Mouse (Mus musculus): ENCODE results near the gene Zc3h12c.

The Zc3h12c gene

GRCm38 (mm10) chr9:52167084-52167483 lies 1.3 kb downstream of the Zc3h12c start:
- no peak for DNase-seq (ENCODE audit: low read depth, low spot score)

GRCm38 (mm10) chr9:52165706-52166090 lies 2.7 kb downstream of the Zc3h12c start:
- DNase-seq (ENCODE audit: low read depth, low spot score): no peak

DNA sequence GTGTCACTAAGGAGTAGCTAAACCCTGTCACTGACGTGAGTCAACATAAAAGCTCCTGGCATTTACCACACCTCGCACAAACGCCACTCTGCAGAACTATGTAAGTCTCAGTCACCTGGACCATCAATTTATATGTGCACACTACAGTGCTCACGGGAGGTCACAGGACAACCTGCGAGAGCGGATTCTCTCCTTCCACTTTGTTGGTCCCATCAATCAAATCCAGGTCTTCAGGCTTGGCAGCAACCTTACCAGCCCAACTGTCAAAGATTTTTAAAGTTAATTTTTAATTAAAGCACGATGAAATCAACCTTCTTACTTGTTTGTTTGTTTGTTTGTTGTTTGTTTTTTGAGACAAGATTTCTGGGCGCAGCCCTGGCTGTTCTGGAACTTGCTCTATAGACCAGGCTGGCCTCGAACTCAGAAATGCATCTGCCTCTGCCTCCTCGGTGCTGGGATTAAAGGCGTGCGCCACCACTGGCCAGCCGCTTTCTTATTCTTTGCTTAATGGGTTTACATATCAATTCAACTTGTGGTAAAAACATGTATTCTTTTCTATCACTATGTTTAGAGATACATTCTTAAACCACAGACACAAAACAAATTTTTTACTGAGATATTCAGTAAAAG lies 3.2 kb downstream of the Zc3h12c start:
- no peak for DNase-seq (ENCODE audit: low read depth, low spot score)

GRCm38 (mm10) chr9:52160512-52160911 lies 7.9 kb downstream of the Zc3h12c start:
- no peak for DNase-seq (ENCODE audit: low read depth, low spot score)

- DNase-seq (ENCODE audit: low read depth, low spot score): no peak
These were observed 9.8 kb downstream of the Zc3h12c start for GRCm38 (mm10) chr9:52158561-52158960.

- DNase-seq (ENCODE audit: low read depth, low spot score): no peak
These were observed 13.0 kb downstream of the Zc3h12c start for GRCm38 (mm10) chr9:52155417-52155816.

- no peak for DNase-seq (ENCODE audit: low read depth, low spot score)
These were observed 14.1 kb downstream of the Zc3h12c start for GRCm38 (mm10) chr9:52154253-52154652.

GRCm38 (mm10) chr9:52152076-52152826 lies 16.1 kb downstream of the Zc3h12c start:
- no peak for DNase-seq (ENCODE audit: low read depth, low spot score)

DNA sequence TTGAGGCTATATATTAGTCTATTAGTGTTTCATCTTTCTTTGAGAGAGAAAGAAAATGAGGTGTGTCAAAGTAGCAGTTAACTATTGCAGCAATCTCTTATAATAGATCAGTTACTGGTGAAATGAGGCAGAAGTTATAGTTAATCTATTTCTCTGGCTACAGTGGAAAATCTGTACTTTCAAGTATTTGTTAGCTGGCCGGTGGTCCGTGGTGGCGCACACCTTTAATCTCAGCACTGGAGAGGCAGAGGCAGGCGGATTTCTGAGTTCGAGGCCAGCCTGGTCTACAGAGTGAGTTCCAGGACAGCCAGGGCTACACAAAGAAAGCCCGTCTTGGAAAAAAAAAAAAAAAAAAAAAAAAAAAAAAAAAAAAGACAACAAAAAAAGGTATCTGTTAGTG lies 18.6 kb downstream of the Zc3h12c start:
- no peak for DNase-seq (ENCODE audit: low read depth, low spot score)

GRCm38 (mm10) chr9:52149286-52149685 lies 19.1 kb downstream of the Zc3h12c start:
- DNase-seq (ENCODE audit: low read depth, low spot score): no peak

DNA sequence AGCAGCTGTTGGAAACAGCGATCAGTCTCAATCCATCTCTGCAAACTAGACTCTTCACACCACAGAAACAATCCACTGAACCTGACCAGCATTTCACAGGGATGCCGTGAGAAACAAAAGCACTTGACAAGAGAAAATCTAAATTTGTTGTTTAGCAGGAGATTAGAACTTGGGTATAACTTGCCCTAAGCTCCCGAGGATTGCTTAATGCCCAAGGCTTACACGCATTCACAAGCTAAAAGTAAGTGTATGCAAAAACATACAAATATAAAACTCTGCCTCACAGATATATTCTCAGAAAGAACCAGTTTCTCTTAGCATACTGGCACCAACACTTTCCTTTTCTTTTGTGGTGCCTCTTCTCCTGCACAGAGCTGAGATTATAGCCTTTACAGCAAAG lies 19.5 kb downstream of the Zc3h12c start:
- no peak for DNase-seq (ENCODE audit: low read depth, low spot score)

- DNase-seq (ENCODE audit: low read depth, low spot score): no peak
These were observed 20.1 kb downstream of the Zc3h12c start for GRCm38 (mm10) chr9:52148311-52148710.

- DNase-seq (ENCODE audit: low read depth, low spot score): no peak
These were observed 22.1 kb downstream of the Zc3h12c start for GRCm38 (mm10) chr9:52146241-52146640.

DNA sequence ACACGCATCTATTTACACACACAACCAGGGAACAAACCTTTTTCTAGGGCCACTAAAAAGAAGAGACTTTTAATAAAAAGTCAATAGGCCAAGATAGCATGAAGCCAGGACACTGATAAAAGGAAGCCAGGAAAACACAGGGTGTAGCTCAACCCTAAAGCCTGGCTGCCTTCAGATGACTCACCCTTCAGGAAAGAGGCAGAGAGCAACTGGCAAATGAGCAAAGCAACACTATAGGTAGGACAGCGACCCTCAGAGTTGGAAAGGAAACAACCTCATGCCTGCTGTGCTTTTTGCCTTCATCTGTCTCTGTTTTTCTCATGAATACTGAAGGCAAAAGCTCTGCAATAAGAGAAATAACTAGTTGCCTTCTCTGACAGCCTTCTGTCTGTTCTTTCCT lies 35.6 kb downstream of the Zc3h12c start:
- DNase-seq (ENCODE audit: low read depth, low spot score): no peak

GRCm38 (mm10) chr9:52130348-52130747 lies 38.0 kb downstream of the Zc3h12c start:
- DNase-seq (ENCODE audit: low read depth, low spot score): no peak

- DNase-seq (ENCODE audit: low read depth, low spot score): no peak
These were observed 43.1 kb downstream of the Zc3h12c start for GRCm38 (mm10) chr9:52125225-52125624.

- no peak for DNase-seq (ENCODE audit: low read depth, low spot score)
These were observed 49.2 kb downstream of the Zc3h12c start for GRCm38 (mm10) chr9:52119212-52119611.

GRCm38 (mm10) chr9:52113091-52113490 lies 55.3 kb downstream of the Zc3h12c start:
- no peak for DNase-seq (ENCODE audit: low read depth, low spot score)

DNA sequence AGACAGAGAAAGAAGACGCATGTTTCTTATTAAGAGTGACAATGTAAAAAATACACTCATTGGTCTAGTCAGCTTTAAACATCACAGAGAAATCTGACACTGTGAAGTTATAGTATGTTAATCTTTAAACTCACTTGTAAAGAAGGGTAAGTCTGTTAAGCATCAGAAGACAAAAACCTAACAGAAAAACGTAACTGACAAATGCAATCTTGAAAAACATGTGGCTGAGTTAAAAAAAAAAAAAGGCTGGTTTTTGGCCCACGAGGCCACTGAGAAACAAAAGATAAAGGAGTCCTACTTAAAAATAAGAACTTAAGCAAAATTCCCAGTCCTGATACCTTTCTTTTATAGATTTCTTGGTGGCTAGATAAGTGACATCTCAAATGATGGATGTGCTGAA lies 57.6 kb downstream of the Zc3h12c start:
- no peak for DNase-seq (ENCODE audit: low read depth, low spot score)

GRCm38 (mm10) chr9:52107161-52107560 lies 61.2 kb downstream of the Zc3h12c start:
- no peak for DNase-seq (ENCODE audit: low read depth, low spot score)

GRCm38 (mm10) chr9:52105423-52105822 lies 62.9 kb downstream of the Zc3h12c start:
- DNase-seq (ENCODE audit: low read depth, low spot score): no peak

GRCm38 (mm10) chr9:52104225-52104615 lies 64.2 kb downstream of the Zc3h12c start:
- DNase-seq (ENCODE audit: low read depth, low spot score): no peak

- no peak for DNase-seq (ENCODE audit: low read depth, low spot score)
These were observed 64.7 kb downstream of the Zc3h12c start for GRCm38 (mm10) chr9:52103448-52104224.

All from retina, postnatal 7 days (tissue).